Mouse (Mus musculus): ENCODE results near the gene Jarid2. TPM values are rescaled to one million over a fixed set of nuclear protein-coding genes. Genes with fewer than 3 reads are reported as not detected.

Gene Jarid2
- total RNA-seq, 4 experiments from 2014 or later: 26.2 to 32.8 (median 31.4) TPM

DNA sequence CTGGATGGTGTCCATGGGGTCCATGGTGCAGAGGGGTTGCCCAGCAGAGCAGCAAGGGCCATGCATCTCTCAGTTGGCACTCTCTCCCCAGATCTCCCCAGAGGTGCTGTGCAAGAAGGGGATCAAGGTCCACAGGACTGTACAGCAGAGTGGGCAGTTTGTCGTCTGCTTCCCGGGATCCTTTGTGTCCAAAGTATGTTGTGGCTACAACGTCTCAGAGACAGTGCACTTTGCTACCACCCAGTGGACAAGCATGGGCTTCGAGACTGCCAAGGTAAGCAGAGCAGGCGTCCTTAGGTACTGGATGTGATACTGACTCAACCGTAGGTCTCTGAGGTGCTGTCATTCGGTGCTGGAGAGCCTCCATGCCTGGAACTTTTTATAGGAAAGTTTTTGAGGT is 184.3 kb downstream of the Jarid2 start:
- no peak for DNase-seq (ENCODE audit: low spot score in 2 of 2)

DNA sequence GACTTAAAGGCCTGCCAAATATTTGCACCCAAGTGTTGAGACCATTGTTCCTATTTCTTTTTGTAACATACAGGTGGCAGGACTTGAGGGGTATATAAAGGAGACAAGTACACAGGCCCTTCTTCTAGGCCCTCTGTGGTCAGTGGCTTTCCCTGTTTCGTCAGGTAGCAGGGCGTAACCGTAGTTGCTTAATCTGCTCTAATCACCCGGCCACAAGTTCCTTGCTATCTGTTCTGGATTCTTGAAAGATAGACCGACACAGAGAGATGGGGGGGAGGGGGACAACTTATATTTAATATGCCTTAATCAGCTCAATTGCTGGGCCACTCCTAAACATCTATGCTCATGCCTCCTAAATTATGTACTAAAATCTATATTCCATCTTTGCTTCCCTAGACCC is 186.1 kb downstream of the Jarid2 start:
- no peak for DNase-seq (ENCODE audit: low spot score in 2 of 2)

GRCm38 (mm10) chr13:44915945-44916344 is 186.7 kb downstream of the Jarid2 start:
- no peak for DNase-seq (ENCODE audit: low spot score in 2 of 2)

DNA sequence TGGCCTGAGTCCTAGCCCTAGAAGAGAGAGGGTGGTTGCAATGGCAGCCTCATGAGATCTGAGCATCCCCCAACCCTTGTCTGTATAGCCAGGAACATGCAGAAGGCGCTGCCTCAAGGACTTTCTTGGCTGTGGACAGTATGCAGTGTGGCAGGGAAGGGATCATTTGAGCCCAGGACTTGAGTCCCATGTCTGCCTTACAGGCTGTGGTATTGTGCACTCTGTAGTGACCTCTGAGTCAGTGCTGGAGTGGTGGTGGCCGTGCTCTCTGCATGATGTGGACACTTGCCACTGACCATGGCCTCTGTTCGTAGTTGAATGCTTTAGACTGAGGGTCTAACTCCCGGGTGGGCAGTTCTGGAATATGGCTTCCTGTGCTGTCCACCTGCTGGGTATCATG is 187.9 kb downstream of the Jarid2 start:
- DNase-seq (ENCODE audit: low spot score in 2 of 2): no peak

DNA sequence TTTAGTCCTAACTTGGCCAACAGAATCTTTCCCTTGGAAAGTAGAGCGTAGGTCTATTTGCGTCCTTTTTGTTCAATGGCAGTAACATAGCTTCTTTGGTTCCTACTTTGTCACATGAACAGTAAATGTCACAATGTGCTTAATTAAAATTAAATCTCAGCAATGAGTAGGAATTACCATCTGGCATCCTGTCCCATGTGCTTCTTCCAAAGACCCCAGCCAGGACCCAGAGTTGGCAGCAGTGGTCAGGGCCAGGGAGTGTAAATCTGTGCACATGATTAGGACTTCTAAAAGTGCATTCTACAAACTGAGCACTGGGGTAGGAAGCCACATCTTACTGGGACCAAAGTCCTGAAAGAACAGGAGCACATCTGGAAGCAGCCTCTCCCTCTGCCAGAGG is 189.0 kb downstream of the Jarid2 start:
- DNase-seq (ENCODE audit: low spot score in 2 of 2): no peak

- DNase-seq (ENCODE audit: low spot score in 2 of 2): peak; percentile 43 to 53
Measured at GRCm38 (mm10) chr13:44921095-44921494, 191.8 kb downstream of the Jarid2 start.

DNA sequence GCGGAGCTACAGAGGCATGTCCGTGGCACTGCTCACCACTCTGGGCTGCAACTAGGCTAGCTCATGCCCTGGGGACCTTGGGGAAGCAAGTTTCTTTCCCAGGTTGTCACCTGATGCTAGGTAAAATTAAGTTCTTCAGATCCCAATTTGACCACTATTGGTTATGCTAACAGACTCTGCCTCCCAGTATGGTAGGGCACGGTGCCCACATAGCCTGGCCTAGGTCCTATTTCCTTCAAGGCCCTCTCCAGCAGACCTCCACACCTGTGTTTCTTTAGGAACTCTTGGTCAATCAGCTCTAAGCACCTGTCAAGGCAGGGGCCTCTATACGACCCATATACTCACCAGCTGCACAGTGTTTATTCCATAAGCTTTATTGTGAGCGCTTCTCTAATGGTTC is 192.4 kb downstream of the Jarid2 start:
- DNase-seq (ENCODE audit: low spot score in 2 of 2): no peak

- no peak for DNase-seq (ENCODE audit: low spot score in 2 of 2)
Measured at GRCm38 (mm10) chr13:44924042-44924441, 194.8 kb downstream of the Jarid2 start.

- DNase-seq (ENCODE audit: low spot score in 2 of 2): no peak
Measured at GRCm38 (mm10) chr13:44925173-44925572, 195.9 kb downstream of the Jarid2 start.

GRCm38 (mm10) chr13:44926311-44926710 is 197.0 kb downstream of the Jarid2 start:
- no peak for DNase-seq (ENCODE audit: low spot score in 2 of 2)

DNA sequence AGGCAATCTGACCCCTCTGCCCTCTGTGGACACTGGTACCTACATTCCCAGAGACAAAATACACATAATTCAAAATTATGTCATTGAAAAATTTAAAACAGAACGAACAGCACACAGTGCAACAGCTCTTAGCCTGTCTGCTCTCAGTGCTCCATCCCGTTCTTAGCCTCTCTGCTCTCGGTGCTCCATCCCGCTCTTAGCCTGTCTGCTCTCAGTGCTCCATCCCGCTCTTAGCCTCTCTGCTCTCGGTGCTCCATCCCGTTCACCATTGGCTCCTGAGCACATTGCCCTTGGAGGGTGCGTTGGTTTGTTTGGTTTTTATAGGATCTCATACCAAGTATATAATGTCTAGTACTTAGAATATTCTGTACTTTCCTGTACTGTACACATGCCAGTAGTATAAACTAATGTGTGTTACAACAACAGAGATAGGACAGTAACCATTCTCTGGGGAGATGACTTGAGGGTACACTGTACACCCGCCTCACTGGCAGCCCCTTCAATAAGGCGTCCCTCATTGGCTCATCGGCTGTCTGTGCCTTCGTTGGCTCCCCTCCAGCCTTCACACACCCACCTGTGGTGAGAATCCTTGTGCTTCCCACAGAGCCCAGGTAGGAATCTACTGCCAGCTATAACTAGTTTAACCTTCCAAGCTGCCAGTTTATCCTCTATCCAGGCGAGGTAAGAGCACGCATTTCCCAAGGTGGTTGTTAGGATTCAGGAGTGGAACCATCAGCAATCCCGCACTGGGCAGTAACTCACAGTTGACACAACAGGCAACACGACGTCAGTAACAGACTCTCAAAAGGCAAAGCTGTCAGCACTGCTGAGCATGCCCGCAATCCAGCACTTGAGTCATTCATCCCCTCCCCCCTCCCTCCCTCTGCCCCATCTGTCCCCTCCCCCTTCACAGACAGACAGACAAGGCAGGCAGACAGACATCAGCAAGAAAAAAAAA is 203.3 kb downstream of the Jarid2 start:
- DNase-seq (ENCODE audit: low spot score in 2 of 2): no peak

- no peak for DNase-seq (ENCODE audit: low spot score in 2 of 2)
Measured at GRCm38 (mm10) chr13:44933575-44933974, 204.3 kb downstream of the Jarid2 start.

DNA sequence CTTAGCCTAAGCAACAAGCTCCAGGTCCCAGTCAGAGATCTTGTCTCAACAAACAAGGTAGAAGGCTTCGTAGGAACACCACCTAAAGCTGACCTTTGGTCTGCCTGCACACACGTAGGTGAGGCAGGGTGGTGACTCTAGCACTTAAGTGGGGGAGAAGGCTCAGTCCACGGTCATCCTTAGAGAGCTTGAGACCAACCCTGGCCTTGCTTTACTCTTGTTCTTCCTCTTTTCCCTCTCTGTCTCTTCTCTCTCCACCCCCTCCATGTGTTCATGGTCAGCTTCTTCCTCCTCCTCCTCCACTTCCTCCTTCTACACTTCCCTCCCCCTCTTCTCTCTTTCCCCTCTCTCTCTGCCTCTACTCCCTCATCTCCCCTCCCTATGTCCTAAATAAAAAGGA is 208.4 kb downstream of the Jarid2 start:
- DNase-seq (ENCODE audit: low spot score in 2 of 2): no peak

DNA sequence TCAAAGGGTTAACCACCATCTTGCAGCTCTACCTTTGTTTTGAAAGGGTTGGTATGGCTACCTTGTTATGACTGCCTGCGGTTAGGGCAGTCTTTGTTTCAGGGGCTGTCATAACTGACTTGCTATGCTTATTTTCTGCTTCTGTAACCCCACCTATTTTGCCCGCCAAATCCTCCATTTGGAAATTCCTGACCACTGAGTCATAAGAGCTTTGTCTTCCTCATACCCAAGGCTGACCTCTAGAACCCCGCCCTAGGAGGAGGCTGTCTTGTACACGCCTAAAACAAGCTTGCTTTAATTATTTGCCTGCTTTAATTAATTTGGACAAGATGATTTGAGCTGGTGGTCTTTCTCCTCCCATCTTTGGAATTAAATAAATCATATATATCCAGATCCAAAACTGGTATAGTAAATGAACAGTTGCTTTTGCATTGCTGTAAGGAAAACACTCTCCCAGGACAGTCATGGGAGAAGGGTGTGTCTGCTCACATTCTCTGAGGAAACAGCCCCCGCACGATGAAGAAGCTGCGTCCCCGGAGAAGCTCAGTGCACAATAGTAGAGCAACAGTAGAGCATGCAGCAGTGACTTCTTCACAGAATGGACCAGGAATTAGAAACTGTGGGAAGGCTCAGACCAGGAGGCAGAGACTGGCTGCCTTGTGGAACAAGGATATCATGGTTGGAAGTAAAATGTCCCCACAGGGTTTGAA is 210.2 kb downstream of the Jarid2 start:
- no peak for DNase-seq (ENCODE audit: low spot score in 2 of 2)

- DNase-seq (ENCODE audit: low spot score in 2 of 2): no peak
Measured at GRCm38 (mm10) chr13:44943618-44944017, 214.3 kb downstream of the Jarid2 start.

DNA sequence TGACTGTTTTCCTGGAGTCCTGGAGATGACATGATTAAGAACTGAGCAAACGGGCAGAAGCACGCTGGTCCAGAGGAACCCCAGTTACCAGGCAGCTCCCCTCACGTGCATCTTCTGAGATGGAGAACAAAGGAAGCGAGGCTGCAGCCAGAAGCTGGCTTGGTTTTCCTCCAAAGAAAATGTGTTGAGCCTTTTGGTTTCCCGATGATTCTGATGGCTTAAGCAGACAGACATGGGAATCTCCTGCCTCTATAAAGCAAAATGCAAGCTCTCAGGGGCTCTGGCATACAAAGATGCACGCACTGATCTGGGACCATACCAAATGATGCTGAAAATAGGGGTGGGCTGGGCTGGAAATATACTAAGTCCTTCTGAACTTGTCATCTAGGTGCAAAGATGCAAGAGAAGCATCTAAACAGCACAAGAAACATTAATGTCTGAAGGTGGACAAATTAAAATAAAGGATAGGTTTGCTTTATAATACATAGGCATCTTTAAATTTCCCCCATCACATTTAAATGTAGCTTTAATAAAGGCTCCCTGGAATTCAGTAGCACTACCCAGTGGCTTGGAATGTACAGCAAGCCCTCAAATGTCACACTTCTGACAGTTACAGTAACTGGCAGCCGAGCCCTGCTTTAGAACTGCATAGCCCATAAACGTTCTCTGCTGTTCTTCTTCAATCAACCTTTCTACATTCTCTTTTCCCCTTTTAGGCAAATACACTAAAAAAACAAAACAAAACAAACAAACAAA is 217.8 kb downstream of the Jarid2 start:
- peak in 1 of 2 experiments; percentile 47 for DNase-seq (ENCODE audit: low spot score in 2 of 2)

- DNase-seq (ENCODE audit: low spot score in 2 of 2): no peak
Measured at GRCm38 (mm10) chr13:44948320-44949250, 219.3 kb downstream of the Jarid2 start.

DNA sequence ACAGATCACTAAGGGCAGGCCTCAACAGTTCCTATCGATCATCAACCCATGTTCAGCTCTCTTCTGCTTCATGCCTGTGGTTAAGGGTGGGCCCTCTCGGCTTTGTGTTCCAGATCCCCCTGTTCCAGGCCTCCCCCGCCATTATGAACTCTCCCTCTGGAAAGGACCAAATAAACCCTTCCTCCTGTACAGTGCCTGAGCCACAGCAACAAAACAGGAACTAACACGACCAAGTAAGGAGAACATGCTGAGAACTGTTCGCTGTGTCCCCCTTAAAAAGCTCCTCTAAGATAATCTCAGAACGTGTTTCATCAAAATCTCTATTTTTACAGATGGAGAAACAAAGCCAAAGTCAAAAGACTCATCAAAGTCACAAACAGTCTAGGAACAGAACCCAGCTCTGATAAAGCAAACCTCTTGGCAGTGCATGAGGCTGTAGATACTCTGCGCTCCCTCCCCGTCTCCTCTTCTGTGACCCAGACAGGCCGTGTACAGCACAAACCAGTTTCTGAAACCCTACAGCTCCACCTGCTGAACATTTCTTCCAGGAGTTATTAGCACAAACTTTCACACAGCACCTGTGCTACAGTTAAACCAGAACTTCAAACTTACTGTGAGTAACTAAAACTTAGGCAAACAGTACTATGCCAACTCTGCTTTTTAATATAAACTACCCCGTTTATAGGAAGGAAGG is 223.3 kb downstream of the Jarid2 start:
- no peak for DNase-seq (ENCODE audit: low spot score in 2 of 2)

- DNase-seq (ENCODE audit: low spot score in 2 of 2): no peak
Measured at GRCm38 (mm10) chr13:44953546-44954231, 224.4 kb downstream of the Jarid2 start.

DNA sequence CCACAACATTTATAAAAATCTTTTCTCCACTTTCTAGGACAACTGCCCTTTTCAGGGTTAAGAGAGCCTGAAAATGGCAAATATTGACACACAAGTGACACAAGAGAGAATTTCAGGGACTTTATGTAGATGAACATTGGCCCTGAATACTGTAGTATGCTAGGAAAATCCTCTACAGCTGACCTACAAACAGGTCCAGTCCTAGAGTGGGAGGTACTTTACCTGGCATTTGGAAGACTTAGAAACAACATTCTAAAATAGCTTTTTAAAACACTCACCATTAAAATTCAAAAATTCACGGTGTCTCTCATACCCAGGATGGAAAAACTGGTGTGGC is 224.9 kb downstream of the Jarid2 start:
- DNase-seq (ENCODE audit: low spot score in 2 of 2): no peak

All from layer of hippocampus, adult 8-10 months (tissue).